Mouse (Mus musculus) limb, embryonic 14.5 days (tissue): Measurements from ENCODE around the gene Ppp1r26. TPM values are rescaled to one million over a fixed set of nuclear protein-coding genes. Genes with fewer than 3 reads are reported as not detected.
A peak's percentile ranks its signal among the peaks of the same experiment; 100 is the strongest.

Experiments used
- ATAC-seq: fragments of 200-750 bp; cut with Nextera tagmentation; 2 replicates; pipeline ENCODE4 v1.8.0; 2017; ENCODE audit warnings: low read depth, moderate number of reproducible peaks, moderate TSS enrichment; ENCODE audit not compliant: low FRiP score
- DNase-seq: peaks from one replicate; pipeline ENCODE4 v3.0.0-alpha.2; 2015; ENCODE audit warnings: low spot score
- H3K27ac ChIP-seq: fragments of 300-500 bp; sonication (generic); replicated peaks from 2 replicates; pipeline ENCODE4 v1.5.1; 2014; ENCODE audit warnings: low read depth, mild to moderate bottlenecking, low read length, moderate library complexity, mixed read lengths
- H3K27me3 ChIP-seq: fragments of 300-500 bp; sonication (generic); 2 replicates; pipeline ENCODE4 v1.6.1; 2014; ENCODE audit warnings: low read length, mixed read lengths; ENCODE audit not compliant: control insufficient read depth, insufficient read depth
- H3K36me3 ChIP-seq: fragments of 300-500 bp; sonication (generic); 2 replicates; pipeline ENCODE4 v1.6.1; 2014; ENCODE audit warnings: mild to moderate bottlenecking, low read length, moderate library complexity, mixed read lengths; ENCODE audit not compliant: control insufficient read depth, insufficient read depth
- H3K4me1 ChIP-seq: fragments of 300-500 bp; sonication (generic); 2 replicates; pipeline ENCODE4 v1.6.1; 2014; ENCODE audit warnings: antibody characterized with exemption, low read length, mixed read lengths; ENCODE audit not compliant: control insufficient read depth, insufficient read depth
- H3K4me2 ChIP-seq: fragments of 300-500 bp; sonication (generic); replicated peaks from 2 replicates; pipeline ENCODE4 v1.6.1; 2014; ENCODE audit warnings: low read depth, mild to moderate bottlenecking, low read length, moderate library complexity; ENCODE audit not compliant: severe bottlenecking
- H3K4me3 ChIP-seq: fragments of 300-500 bp; sonication (generic); replicated peaks from 2 replicates; pipeline ENCODE4 v1.5.1; 2014; ENCODE audit warnings: low read length
- H3K9ac ChIP-seq: fragments of 300-500 bp; sonication (generic); 2 replicates; pipeline ENCODE4 v1.6.1; 2014; ENCODE audit warnings: mild to moderate bottlenecking, low read depth, low read length, moderate library complexity; ENCODE audit not compliant: severe bottlenecking
- H3K9me3 ChIP-seq: fragments of 300-500 bp; sonication (generic); 2 replicates; pipeline ENCODE4 v1.6.1; 2016; ENCODE audit warnings: low read length; ENCODE audit not compliant: control insufficient read depth
- POLR2A ChIP-seq: fragments of 200-500 bp; IDR thresholded peaks from 2 replicates; pipeline ENCODE4 v1.8.0; 2012; ENCODE audit warnings: inconsistent platforms, mild to moderate bottlenecking, moderate library complexity, borderline replicate concordance; ENCODE audit not compliant: insufficient read depth, insufficient read length; ENCODE audit errors: extremely low read depth
- WGBS: fragments of 180-500 bp; shearing (Covaris S2); extraction: QIAGEN DNeasy Blood & Tissue Kit; methylation state at CpG from one replicate; pipeline ENCODE4 v1.1.7; 2014; 5-methylcytosine and 5-hydroxymethylcytosine counted together
- polyA plus RNA-seq, 2 experiments: library from polyadenylated mRNA; depleted of rRNA in 1 of 2; stranded (reverse) in 1 of 2; unstranded in 1 of 2; fragments of >200 nt; fragmentation: Nextera tagmentation in 1 of 2; extraction: Ambion mirVana in 1 of 2; gene quantifications; 2 replicates each; pipeline versions ENCODE4 v1.2.1 to v1.2.3; 2012 to 2014

Gene Ppp1r26
- polyA plus RNA-seq, 2 experiments: 4.9 to 12.9 TPM

DNA sequence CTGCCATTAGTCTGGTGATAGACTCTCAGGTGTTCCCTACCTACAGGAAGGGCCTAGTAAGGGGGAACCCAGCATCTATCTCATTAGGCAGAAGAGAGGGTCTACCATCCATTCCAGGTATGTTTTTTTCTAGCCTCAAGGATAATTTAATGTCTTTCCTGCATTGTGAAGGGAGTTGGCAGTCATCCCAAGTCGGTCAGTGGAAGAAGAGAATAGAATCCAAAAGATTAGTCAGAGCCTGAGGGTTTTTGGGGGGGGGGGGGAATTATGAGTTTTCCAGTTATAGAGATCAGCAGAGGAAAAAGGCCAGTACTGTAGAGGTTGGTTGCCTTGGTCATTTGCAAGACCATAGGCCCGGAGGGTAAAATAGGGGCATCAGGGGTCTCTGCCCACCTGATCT, 47.9 kb downstream of the Ppp1r26 start:
- H3K4me2 ChIP-seq: no peak overlapping the region
- no peak for ATAC-seq
- H3K4me1 ChIP-seq: no peaks in the 10 kb centered on the region
- H3K4me3 ChIP-seq: no peak overlapping the region
- H3K36me3 ChIP-seq: no peaks in the 10 kb centered on the region
- H3K9ac ChIP-seq: no peak overlapping the region
- DNase-seq: peak; percentile 32
- H3K27ac ChIP-seq: no peak overlapping the region
- no peak for TF ChIP-seq POLR2A
- no peaks in the 10 kb centered on the region for H3K27me3 ChIP-seq
- WGBS: 90% methylated on average over 2 of the region's 2 CpGs
- no peaks in the 10 kb centered on the region for H3K9me3 ChIP-seq

DNA sequence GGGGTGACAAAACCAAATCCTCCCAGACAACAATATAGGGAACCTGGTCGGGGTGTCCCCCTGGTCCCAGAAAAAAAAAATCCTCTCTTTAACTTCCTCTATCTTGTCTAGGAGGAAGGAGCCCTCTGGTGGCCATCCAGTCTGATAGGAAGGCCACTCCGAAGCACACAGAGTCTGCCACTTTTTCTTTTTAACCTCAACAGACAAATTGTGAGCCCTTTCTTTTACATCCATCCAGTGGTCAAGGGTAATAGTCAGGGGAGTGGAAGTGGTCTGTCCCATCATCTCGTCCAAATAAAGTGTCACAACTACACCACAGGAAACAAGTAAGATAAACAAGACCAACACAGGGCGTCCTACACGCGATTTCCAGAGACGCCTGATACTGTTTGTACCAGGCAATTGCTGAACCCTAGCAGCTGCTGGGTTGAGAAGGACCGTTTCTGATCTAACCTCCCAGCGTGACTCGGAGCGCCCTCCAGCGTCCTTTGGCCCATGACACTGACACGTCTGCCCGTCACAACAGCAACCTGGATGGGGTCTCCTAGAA, 48.7 kb downstream of the Ppp1r26 start:
- Histone ChIP-seq H3K4me2 (no peak overlapping the region), H3K9me3 (no peaks in the 10 kb centered on the region), H3K9ac (no peak overlapping the region), H3K27me3 (no peaks in the 10 kb centered on the region), H3K4me3 (no peak overlapping the region), H3K4me1 (no peaks in the 10 kb centered on the region), H3K36me3 (no peaks in the 10 kb centered on the region), H3K27ac (no peak overlapping the region)
- DNase-seq (no peak), ATAC-seq (no peak)
- WGBS: 87% methylated on average over 14 of the region's 14 CpGs
- no peak for TF ChIP-seq POLR2A

DNA sequence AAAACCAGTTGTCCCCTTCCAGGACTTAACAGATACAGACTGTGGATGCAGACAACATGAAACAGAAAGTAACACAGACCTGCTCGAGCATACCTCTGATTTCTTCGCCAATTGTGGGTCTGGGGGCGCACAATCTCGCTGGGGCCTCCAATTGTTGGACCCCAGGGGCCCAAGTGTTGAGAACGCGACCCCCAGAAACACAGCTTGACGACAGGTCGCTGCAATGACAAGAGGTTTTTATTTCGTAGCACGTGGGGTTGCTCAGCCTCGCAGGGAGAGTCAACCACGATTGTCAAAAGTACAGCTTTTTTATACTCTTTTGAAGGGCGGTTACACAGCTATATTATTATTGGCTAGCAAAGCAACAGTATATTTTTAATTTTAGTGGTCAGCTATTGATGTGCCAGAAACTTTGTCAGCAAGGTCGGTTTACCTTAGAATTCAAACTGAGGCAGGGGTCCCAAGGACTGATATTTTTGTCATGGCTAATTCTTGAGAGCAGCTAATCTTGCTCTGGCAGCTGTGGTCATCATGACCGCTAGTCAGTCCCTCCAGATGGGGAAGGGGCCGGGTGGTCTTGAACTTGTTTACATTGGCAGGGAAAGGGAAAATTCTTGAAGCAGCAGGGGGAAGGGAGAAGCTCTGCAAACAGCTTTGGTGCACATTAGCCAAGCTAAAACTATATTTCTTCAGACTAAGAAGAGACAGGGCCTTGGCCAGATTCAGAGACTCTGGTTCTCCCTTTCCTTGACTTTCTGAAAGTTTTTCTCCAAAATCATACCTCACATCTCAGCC, 49.4 kb downstream of the Ppp1r26 start:
- Histone ChIP-seq H3K4me1 (no peaks in the 10 kb centered on the region), H3K27ac (peak overlapping the region; percentile 45), H3K36me3 (no peaks in the 10 kb centered on the region), H3K9ac (no peak overlapping the region), H3K9me3 (no peaks in the 10 kb centered on the region), H3K4me2 (no peak overlapping the region), H3K27me3 (no peaks in the 10 kb centered on the region), H3K4me3 (no peak overlapping the region)
- 76% methylated on average over 16 of the region's 16 CpGs for WGBS
- no peak for TF ChIP-seq POLR2A
- DNase-seq: no peak
- no peak for ATAC-seq

DNA sequence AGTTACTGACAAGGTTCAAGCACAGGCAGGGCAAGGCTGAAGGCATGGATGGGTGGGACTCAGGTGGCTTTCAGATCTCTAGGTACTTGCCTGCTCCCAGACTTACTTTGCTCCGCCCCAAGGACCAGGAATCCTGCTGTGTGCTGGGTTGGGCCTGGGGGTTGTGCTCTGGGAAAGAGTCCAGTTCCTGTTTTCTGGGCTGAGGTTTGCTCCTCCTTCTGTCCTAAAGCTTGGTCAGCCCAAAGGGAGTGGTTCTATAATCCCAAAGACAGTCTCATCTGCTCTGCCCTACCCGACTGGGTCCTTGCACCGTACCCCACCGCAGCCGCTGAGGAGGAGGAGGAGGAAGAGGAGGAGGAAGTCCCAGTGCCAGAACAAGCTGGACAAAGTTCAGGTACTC, 50.1 kb downstream of the Ppp1r26 start, which contains the start of gene Gbgt1:
Gene Gbgt1 (plus strand): TSS at position 221 of the 400 bp plus-strand sequence.
- TF ChIP-seq POLR2A: no peak
- 84% methylated on average over 5 of the region's 5 CpGs for WGBS
- Histone ChIP-seq H3K9me3 (no peaks in the 10 kb centered on the region), H3K36me3 (no peaks in the 10 kb centered on the region), H3K27me3 (no peaks in the 10 kb centered on the region), H3K4me3 (no peak within 1 kb of the TSS), H3K4me2 (no peak within 1 kb of the TSS), H3K4me1 (no peaks in the 10 kb centered on the region), H3K9ac (no peak within 1 kb of the TSS), H3K27ac (peak within 1 kb of the TSS; percentile 45)
- DNase-seq (no peak), ATAC-seq (no peak)

DNA sequence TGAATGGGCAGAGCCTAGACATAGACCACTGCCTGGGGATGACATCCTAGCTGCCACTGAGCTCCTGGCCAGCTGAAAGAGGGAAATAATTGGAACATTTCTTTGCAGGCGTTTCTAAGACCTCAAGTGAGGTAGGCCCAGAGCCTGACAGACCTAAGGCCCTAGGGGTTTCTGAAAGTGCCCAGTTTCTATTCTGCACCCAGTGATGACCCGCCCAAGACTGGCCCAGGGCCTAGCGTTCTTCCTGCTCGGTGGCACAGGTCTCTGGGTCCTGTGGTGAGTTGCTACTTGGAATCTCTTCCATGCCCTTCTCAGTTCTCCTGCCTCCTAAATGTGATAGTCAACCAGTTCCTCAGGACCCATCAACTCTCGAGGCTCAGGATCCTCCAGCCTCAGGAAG, 51.0 kb downstream of the Ppp1r26 start:
- DNase-seq: no peak
- Histone ChIP-seq H3K4me3 (no peak overlapping the region), H3K27ac (no peak overlapping the region), H3K27me3 (no peaks in the 10 kb centered on the region), H3K36me3 (no peaks in the 10 kb centered on the region), H3K9ac (no peak overlapping the region), H3K9me3 (no peaks in the 10 kb centered on the region), H3K4me1 (no peaks in the 10 kb centered on the region), H3K4me2 (no peak overlapping the region)
- 75% methylated on average over 5 of the region's 5 CpGs for WGBS
- no peak for ATAC-seq
- TF ChIP-seq POLR2A: no peak
